Mouse (Mus musculus): Measurements from ENCODE around the gene Car3. TPM values are rescaled to one million over a fixed set of nuclear protein-coding genes. Genes with fewer than 3 reads are reported as not detected.

Gene Car3
- polyA plus RNA-seq (2015; fragmentation: Illumina TruSeq; extraction: RNeasy Lipid Tissue Mini Kit (QIAGEN cat#74804); ENCODE audit: low read depth, low replicate concordance): 1.8 TPM

GRCm38 (mm10) chr3:14863022-14863711 is at the start of gene Car3:
Gene Car3, plus strand, starts transcription at chr3:14863512.

GRCm38 (mm10) chr3:14886102-14887098 is 23.1 kb downstream of the Car3 start, which contains the start of gene Car2:
Gene Car2, plus strand, starts transcription at chr3:14886273.

Other genes starting within 250 kb of the Car3 start
- 2.2 TPM for gene Car13, start 221.8 kb upstream of the Car3 start, polyA plus RNA-seq (2015; fragmentation: Illumina TruSeq; extraction: RNeasy Lipid Tissue Mini Kit (QIAGEN cat#74804); ENCODE audit: low read depth, low replicate concordance)
- gene Car1, start 55.1 kb upstream of the Car3 start, polyA plus RNA-seq (2015; fragmentation: Illumina TruSeq; extraction: RNeasy Lipid Tissue Mini Kit (QIAGEN cat#74804); ENCODE audit: low read depth, low replicate concordance): not detected
- gene Car2, start 22.8 kb downstream of the Car3 start, polyA plus RNA-seq (2015; fragmentation: Illumina TruSeq; extraction: RNeasy Lipid Tissue Mini Kit (QIAGEN cat#74804); ENCODE audit: low read depth, low replicate concordance): 294 TPM

All from brain, adult 10 weeks (tissue).